8 mouse cellular contexts compared by ENCODE assay signal in genomic region chr15:89314511-89315189, GRCm38 (mm10). TPM values are rescaled to one million over a fixed set of nuclear protein-coding genes. Genes with fewer than 3 reads are reported as not detected.
A peak's percentile ranks its signal among the peaks of the same experiment; 100 is the strongest.
DNase-seq lines count a peak whose midpoint lies in the region; ATAC-seq and TF ChIP-seq lines count a peak whose summit lies in the region.

No protein-coding gene starts in this region.

- H3K4me2 ChIP-seq in forebrain, embryonic 11.5 days (ENCODE audit: low read depth, low read length, severe bottlenecking), result peak overlapping the region; percentile 92
- H3K4me2 ChIP-seq in lung, postnatal 0 days (replicated peaks; ENCODE audit: low read depth, low read length), result peak overlapping the region; percentile 94
- peak overlapping the region; percentile 64 for H3K4me2 ChIP-seq in stomach, embryonic 16.5 days (ENCODE audit: low read depth, low read length)

- under 1% methylated on average over 58 of the region's 58 CpGs for WGBS in forebrain, embryonic 11.5 days
- WGBS in lung, postnatal 0 days, result 1% methylated on average over 49 of the region's 58 CpGs
- WGBS in stomach, embryonic 16.5 days, result under 1% methylated on average over 58 of the region's 58 CpGs

- no peaks in the 10 kb centered on the region for H3K27me3 ChIP-seq in forebrain, embryonic 11.5 days (ENCODE audit: control insufficient read depth, insufficient read depth, low read length)
- H3K27me3 ChIP-seq in lung, postnatal 0 days (replicated peaks; ENCODE audit: insufficient read depth, low read length), result no peaks in the 10 kb centered on the region
- no peaks in the 10 kb centered on the region for H3K27me3 ChIP-seq in stomach, embryonic 16.5 days (ENCODE audit: control insufficient read depth, insufficient read depth, low read length)

- H3K36me3 ChIP-seq in forebrain, embryonic 11.5 days (ENCODE audit: control insufficient read depth, insufficient read depth, low read length), result no peaks in the 10 kb centered on the region
- H3K36me3 ChIP-seq in lung, postnatal 0 days (ENCODE audit: insufficient read depth, low read length), result no peaks in the 10 kb centered on the region
- no peaks in the 10 kb centered on the region for H3K36me3 ChIP-seq in stomach, embryonic 16.5 days (ENCODE audit: control insufficient read depth, insufficient read depth, low read length)

- H3K4me1 ChIP-seq in brown adipose tissue, adult 24 weeks (ENCODE audit: control insufficient read depth, insufficient read depth, insufficient read length, low read length), result peaks cover 36% of the 10 kb centered on the region
- peaks cover 11% of the 10 kb centered on the region; the same call in 1 of the 2 replicates for H3K4me1 ChIP-seq in forebrain, embryonic 11.5 days (replicated peaks; ENCODE audit: control insufficient read depth, insufficient read depth, low read length)
- peaks cover 9% of the 10 kb centered on the region; the same call in 1 of the 2 replicates for H3K4me1 ChIP-seq in lung, postnatal 0 days (ENCODE audit: insufficient read depth, low read depth, low read length)
- H3K4me1 ChIP-seq in stomach, embryonic 16.5 days (ENCODE audit: control insufficient read depth, insufficient read depth, low read length), result peaks cover 21% of the 10 kb centered on the region

- H3K9ac ChIP-seq in forebrain, embryonic 11.5 days (ENCODE audit: low read length), result peak overlapping the region; percentile 88
- peak overlapping the region; percentile 89 for H3K9ac ChIP-seq in lung, postnatal 0 days (replicated peaks; ENCODE audit: low read depth)
- H3K9ac ChIP-seq in stomach, embryonic 16.5 days (ENCODE audit: low read length), result peak overlapping the region; percentile 96

- H3K9me3 ChIP-seq in forebrain, embryonic 11.5 days (ENCODE audit: control insufficient read depth, low read length), result no peaks in the 10 kb centered on the region
- no peaks in the 10 kb centered on the region for H3K9me3 ChIP-seq in lung, postnatal 0 days (ENCODE audit: low read length)
- no peaks in the 10 kb centered on the region for H3K9me3 ChIP-seq in stomach, embryonic 16.5 days (replicated peaks; ENCODE audit: control insufficient read depth, low read length)

- ATAC-seq in forebrain, embryonic 11.5 days (replicated peaks; ENCODE audit: low FRiP score), result peak; percentile 9
- peak; percentile 5 for ATAC-seq in lung, postnatal 0 days
- ATAC-seq in stomach, embryonic 16.5 days (ENCODE audit: insufficient read depth, low FRiP score), result peak; percentile 18

- no peak for TF ChIP-seq EP300 in lung, postnatal 0 days (IDR thresholded peaks at IDR 0.05)

- DNase-seq in spleen, adult 12 weeks (ENCODE audit: low spot score), result peak; percentile 24
- DNase-seq in spleen, adult 18-20 months, result no peak
- DNase-seq in forebrain, embryonic 11.5 days (ENCODE audit: low spot score), result peak; percentile 66
- DNase-seq in kidney, adult 11 months, result peak; percentile 45
- DNase-seq in lung, postnatal 0 days (ENCODE audit: low spot score), result peak; percentile 47
- DNase-seq in gastrocnemius, adult 8-10 months (ENCODE audit: low spot score in 2 of 2), result no peak

- peak overlapping the region; percentile 88 for H3K4me3 ChIP-seq in brown adipose tissue, adult 24 weeks (ENCODE audit: insufficient read depth, low read depth, low read length)
- H3K4me3 ChIP-seq in forebrain, embryonic 11.5 days (ENCODE audit: low read depth, low read length), result peak overlapping the region; percentile 92
- H3K4me3 ChIP-seq in lung, postnatal 0 days (ENCODE audit: low read depth, low read length), result peak overlapping the region; percentile 94
- H3K4me3 ChIP-seq in stomach, embryonic 16.5 days (replicated peaks; ENCODE audit: low read length), result peak overlapping the region; percentile 93

- TF ChIP-seq CTCF in lung, postnatal 0 days (IDR thresholded peaks at IDR 0.05), result peak; percentile 46

- no peak overlapping the region for H3K27ac ChIP-seq in brown adipose tissue, adult 24 weeks (replicated peaks; ENCODE audit: low read depth, low read length)
- H3K27ac ChIP-seq in forebrain, embryonic 11.5 days (ENCODE audit: low read depth, low read length), result no peak overlapping the region; the same call in 1 of the 2 replicates
- peak overlapping the region; percentile 62 for H3K27ac ChIP-seq in lung, postnatal 0 days (ENCODE audit: low read length)
- H3K27ac ChIP-seq in stomach, embryonic 16.5 days (ENCODE audit: low read length), result peak overlapping the region; percentile 43; the same call in 1 of the 2 replicates

RNA-seq across cellular contexts. Expression of gene Sbf1, which starts 0.5 kb away (rescaled TPM):
- polyA plus RNA-seq in brown adipose tissue, adult 24 weeks (2012; ENCODE audit: insufficient read depth, insufficient read length, missing spikeins), result 23.6 and 24.4 TPM in 2 replicates
- polyA plus RNA-seq in forebrain, embryonic 11.5 days (2014; fragmentation: Nextera tagmentation; extraction: Ambion mirVana), result 76.5 and 87.8 TPM in 2 replicates
- 28.1 and 30.9 TPM in 2 replicates for polyA plus RNA-seq in lung, postnatal 0 days (2015; fragmentation: Nextera tagmentation; extraction: Ambion mirVana)
- 47.6 and 49.5 TPM in 2 replicates for polyA plus RNA-seq in stomach, embryonic 16.5 days (2015; fragmentation: Nextera tagmentation; extraction: Ambion mirVana)
- total RNA-seq in gastrocnemius, adult 8-10 months (2022), result 100 to 1,000 TPM in 1 of 4 experiments, 10 to 100 TPM in 3; 64.8 to 105 (median 72.5) TPM

RNA-seq across cellular contexts. Expression of gene Adm2, which starts 7.9 kb away (rescaled TPM):
- not detected in 2 replicates for polyA plus RNA-seq in brown adipose tissue, adult 24 weeks (2012; ENCODE audit: insufficient read depth, insufficient read length, missing spikeins)
- polyA plus RNA-seq in forebrain, embryonic 11.5 days (2014; fragmentation: Nextera tagmentation; extraction: Ambion mirVana), result 0.15 TPM in 1 of 2 replicates, not detected in the other
- 0.11 and 0.12 TPM in 2 replicates for polyA plus RNA-seq in lung, postnatal 0 days (2015; fragmentation: Nextera tagmentation; extraction: Ambion mirVana)
- 0.71 and 0.99 TPM in 2 replicates for polyA plus RNA-seq in stomach, embryonic 16.5 days (2015; fragmentation: Nextera tagmentation; extraction: Ambion mirVana)
- total RNA-seq in gastrocnemius, adult 8-10 months (2022), result not detected

RNA-seq across cellular contexts. Expression of gene Miox, which starts 19.5 kb away (rescaled TPM):
- polyA plus RNA-seq in brown adipose tissue, adult 24 weeks (2012; ENCODE audit: insufficient read depth, insufficient read length, missing spikeins), result not detected in 2 replicates
- not detected in 2 replicates for polyA plus RNA-seq in forebrain, embryonic 11.5 days (2014; fragmentation: Nextera tagmentation; extraction: Ambion mirVana)
- polyA plus RNA-seq in lung, postnatal 0 days (2015; fragmentation: Nextera tagmentation; extraction: Ambion mirVana), result not detected in 2 replicates
- 0.54 and 0.66 TPM in 2 replicates for polyA plus RNA-seq in stomach, embryonic 16.5 days (2015; fragmentation: Nextera tagmentation; extraction: Ambion mirVana)
- not detected for total RNA-seq in gastrocnemius, adult 8-10 months (2022)

RNA-seq across cellular contexts. Expression of gene Lmf2, which starts 40.8 kb away (rescaled TPM):
- 10.6 and 12.7 TPM in 2 replicates for polyA plus RNA-seq in brown adipose tissue, adult 24 weeks (2012; ENCODE audit: insufficient read depth, insufficient read length, missing spikeins)
- polyA plus RNA-seq in forebrain, embryonic 11.5 days (2014; fragmentation: Nextera tagmentation; extraction: Ambion mirVana), result 43.7 and 47.3 TPM in 2 replicates
- 44.8 and 48.1 TPM in 2 replicates for polyA plus RNA-seq in lung, postnatal 0 days (2015; fragmentation: Nextera tagmentation; extraction: Ambion mirVana)
- 66.9 and 79.1 TPM in 2 replicates for polyA plus RNA-seq in stomach, embryonic 16.5 days (2015; fragmentation: Nextera tagmentation; extraction: Ambion mirVana)
- total RNA-seq in gastrocnemius, adult 8-10 months (2022), result 10 to 100 TPM; 10.8 to 16.9 (median 13.5) TPM

RNA-seq across cellular contexts. Expression of gene Ncaph2, which starts 40.9 kb away (rescaled TPM):
- polyA plus RNA-seq in brown adipose tissue, adult 24 weeks (2012; ENCODE audit: insufficient read depth, insufficient read length, missing spikeins), result 59.3 and 60.2 TPM in 2 replicates
- 191 and 203 TPM in 2 replicates for polyA plus RNA-seq in forebrain, embryonic 11.5 days (2014; fragmentation: Nextera tagmentation; extraction: Ambion mirVana)
- polyA plus RNA-seq in lung, postnatal 0 days (2015; fragmentation: Nextera tagmentation; extraction: Ambion mirVana), result 73.7 and 80.7 TPM in 2 replicates
- 150 and 166 TPM in 2 replicates for polyA plus RNA-seq in stomach, embryonic 16.5 days (2015; fragmentation: Nextera tagmentation; extraction: Ambion mirVana)
- total RNA-seq in gastrocnemius, adult 8-10 months (2022), result 10 to 100 TPM; 43.4 to 46.6 (median 45.1) TPM

Comparison
In these comparisons a context has a peak if more than half of its experiments do, and no peak if none do; other contexts are left out.
1. DNase-seq: peak in spleen, adult 12 weeks (single experiment), forebrain, embryonic 11.5 days (single experiment), kidney, adult 11 months (single experiment) and lung, postnatal 0 days (single experiment); none in spleen, adult 18-20 months (0 of 2) and gastrocnemius, adult 8-10 months (0 of 2).
2. H3K27ac ChIP-seq: peak in lung, postnatal 0 days (single experiment) and stomach, embryonic 16.5 days (single experiment); none in brown adipose tissue, adult 24 weeks (single experiment) and forebrain, embryonic 11.5 days (single experiment).
3. Peak in every context shown above with its lines, with median percentiles within 50 percentile points of each other: H3K4me3 ChIP-seq, ATAC-seq, H3K4me2 ChIP-seq and H3K9ac ChIP-seq.